Mouse (Mus musculus): ENCODE data around the gene Ccdc42.

DNA sequence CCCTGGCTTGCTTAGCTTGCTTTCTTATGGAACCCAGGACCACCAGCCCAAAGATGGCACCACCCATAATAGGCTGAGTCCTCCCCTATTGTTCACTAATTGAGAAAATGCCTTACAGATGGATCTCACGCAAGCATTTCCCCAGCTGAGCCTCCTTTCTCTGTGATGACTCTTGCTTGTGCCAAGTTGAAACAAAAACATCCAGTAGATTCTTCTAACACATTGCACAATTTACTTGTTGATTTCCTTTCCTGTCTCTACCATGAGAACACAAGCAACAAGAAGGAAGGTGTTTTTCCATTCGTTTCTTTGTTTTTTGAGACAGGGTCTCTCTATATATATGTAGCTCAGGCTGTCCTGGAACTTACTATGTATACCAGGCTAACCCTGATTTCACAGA, 20.2 kb downstream of the Ccdc42 start:
- no peak for TF ChIP-seq CTCF (conservative IDR thresholded peaks at IDR 0.05; ENCODE audit: low read length)
- no peak for TF ChIP-seq NANOG (IDR thresholded peaks at IDR 0.05; ENCODE audit: borderline replicate concordance, low read length)

Measured in E14TG2a.4 (cell line).